Mouse (Mus musculus): ENCODE results near the gene Slc24a1.

DNA sequence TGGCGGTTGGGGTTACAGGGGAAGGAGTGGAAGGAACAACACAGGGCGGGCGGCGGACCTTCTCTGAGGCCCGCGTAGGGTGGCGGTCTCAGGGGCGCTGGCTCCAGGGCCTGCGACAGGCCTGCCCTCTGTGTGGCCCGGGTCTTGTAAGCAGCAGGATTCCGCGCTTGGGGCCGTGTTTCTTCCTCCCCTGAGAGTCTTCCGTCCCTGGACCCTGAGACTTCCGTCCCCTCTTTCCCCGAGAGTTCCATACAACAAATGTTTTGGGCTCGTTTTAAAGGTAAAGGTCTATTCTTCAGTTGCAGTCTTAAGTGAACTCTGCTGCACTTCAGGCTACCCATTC lies 9.5 kb upstream of the Slc24a1 start:
- TF ChIP-seq CTCF (IDR thresholded peaks at IDR 0.05; ENCODE audit: control insufficient read depth, insufficient read depth, insufficient read length) (no peak), FOSL1 (IDR thresholded peaks at IDR 0.05; ENCODE audit: insufficient read depth, low read length, poor library complexity, severe bottlenecking) (no peak), USF1 (IDR thresholded peaks at IDR 0.05; ENCODE audit: low read depth) (no peak), CEBPB (IDR thresholded peaks at IDR 0.05; ENCODE audit: low read depth) (no peak), MYOD1 (IDR thresholded peaks at IDR 0.05; ENCODE audit: control insufficient read depth, insufficient read length, low read depth) (no peak), MYOG (IDR thresholded peaks at IDR 0.05; ENCODE audit: control insufficient read depth, extremely low read depth, insufficient read length) (no peak), MAX (IDR thresholded peaks at IDR 0.05) (no peak)

Data from C2C12 (cell line).